Comparison of ENCODE assay signal across 8 mouse cellular contexts in genomic region chr12:86834416-86834772, GRCm38 (mm10). TPM values are rescaled to one million over a fixed set of nuclear protein-coding genes. Genes with fewer than 3 reads are reported as not detected.
DNase-seq lines count a peak whose midpoint lies in the region; ATAC-seq and TF ChIP-seq lines count a peak whose summit lies in the region.

No protein-coding gene starts in this region.

- no peak for TF ChIP-seq CTCF in midbrain, postnatal 0 days (IDR thresholded peaks at IDR 0.05)

- no peak overlapping the region for H3K4me2 ChIP-seq in heart, embryonic 14.5 days (ENCODE audit: low read length)
- H3K4me2 ChIP-seq in myocyte (ENCODE audit: low read depth): peak overlapping the region; percentile 89
- no peak overlapping the region for H3K4me2 ChIP-seq in hindbrain, embryonic 14.5 days (replicated peaks)
- no peak overlapping the region for H3K4me2 ChIP-seq in midbrain, postnatal 0 days (ENCODE audit: low read depth, low read length, poor library complexity, severe bottlenecking)

- no peak overlapping the region for H3K4me3 ChIP-seq in heart, embryonic 14.5 days (ENCODE audit: control insufficient read depth in 1 of 2, insufficient read depth in 1 of 2, low read depth in 1 of 2, low read length in 2 of 2)
- H3K4me3 ChIP-seq in myocyte: no peak overlapping the region
- no peak overlapping the region for H3K4me3 ChIP-seq in hindbrain, embryonic 14.5 days (replicated peaks; ENCODE audit: low read length)
- H3K4me3 ChIP-seq in midbrain, postnatal 0 days (ENCODE audit: low read depth, low read length): no peak overlapping the region

- no peaks in the 10 kb centered on the region for H3K79me2 ChIP-seq in myocyte (ENCODE audit: control insufficient read depth, insufficient read depth)

- no peaks in the 10 kb centered on the region for H3K36me3 ChIP-seq in heart, embryonic 14.5 days (ENCODE audit: control insufficient read depth, insufficient read depth, low read length)
- H3K36me3 ChIP-seq in myocyte (ENCODE audit: control insufficient read depth, insufficient read depth): no peaks in the 10 kb centered on the region
- no peaks in the 10 kb centered on the region for H3K36me3 ChIP-seq in hindbrain, embryonic 14.5 days (replicated peaks; ENCODE audit: control insufficient read depth, insufficient read depth)
- no peaks in the 10 kb centered on the region for H3K36me3 ChIP-seq in midbrain, postnatal 0 days (ENCODE audit: insufficient read depth, low read length)

- WGBS in heart, embryonic 14.5 days: 35% methylated on average over 3 of the region's 3 CpGs
- 84% methylated on average over 3 of the region's 3 CpGs for WGBS in hindbrain, embryonic 14.5 days
- 82% methylated on average over 3 of the region's 3 CpGs for WGBS in midbrain, postnatal 0 days

- H3K9ac ChIP-seq in heart, embryonic 14.5 days (ENCODE audit: low read length): no peak overlapping the region; the same call in 1 of the 2 replicates
- no peak overlapping the region for H3K9ac ChIP-seq in hindbrain, embryonic 14.5 days
- H3K9ac ChIP-seq in midbrain, postnatal 0 days (replicated peaks; ENCODE audit: low read length, poor library complexity, severe bottlenecking): no peak overlapping the region

- no peaks in the 10 kb centered on the region for H3K27me3 ChIP-seq in heart, embryonic 14.5 days (ENCODE audit: control insufficient read depth, insufficient read depth, low read length)
- H3K27me3 ChIP-seq in myocyte (ENCODE audit: control insufficient read depth, insufficient read depth, insufficient read length): no peaks in the 10 kb centered on the region
- no peaks in the 10 kb centered on the region for H3K27me3 ChIP-seq in hindbrain, embryonic 14.5 days (ENCODE audit: control insufficient read depth, insufficient read depth, low read length)
- no peaks in the 10 kb centered on the region for H3K27me3 ChIP-seq in midbrain, postnatal 0 days (ENCODE audit: insufficient read depth, low read length)

- peak; percentile 42 for TF ChIP-seq POLR2A in myocyte (IDR thresholded peaks at IDR 0.05; ENCODE audit: insufficient read length, low read depth)

- peaks cover 55 to 74% of the 10 kb centered on the region in 2 experiments for H3K4me1 ChIP-seq in heart, embryonic 14.5 days (ENCODE audit: control insufficient read depth in 2 of 2, insufficient read depth in 2 of 2, low read length in 2 of 2)
- H3K4me1 ChIP-seq in hindbrain, embryonic 14.5 days (replicated peaks; ENCODE audit: control insufficient read depth, insufficient read depth, low read length): peaks cover 21% of the 10 kb centered on the region
- H3K4me1 ChIP-seq in midbrain, postnatal 0 days (ENCODE audit: insufficient read depth, low read length): peaks cover 14% of the 10 kb centered on the region

- no peaks in the 10 kb centered on the region for H3K9me3 ChIP-seq in heart, embryonic 14.5 days (ENCODE audit: control insufficient read depth, low read length)
- H3K9me3 ChIP-seq in hindbrain, embryonic 14.5 days (ENCODE audit: control insufficient read depth, low read length): no peaks in the 10 kb centered on the region
- H3K9me3 ChIP-seq in midbrain, postnatal 0 days (ENCODE audit: low read length): no peaks in the 10 kb centered on the region

- peak overlapping the region; percentile 92 to 96 for H3K27ac ChIP-seq in heart, embryonic 14.5 days (replicated peaks in 1 of 2; ENCODE audit: control insufficient read depth in 1 of 2, insufficient read depth in 1 of 2, low read depth in 2 of 2, low read length in 2 of 2)
- H3K27ac ChIP-seq in hindbrain, embryonic 14.5 days: no peak overlapping the region
- H3K27ac ChIP-seq in midbrain, postnatal 0 days (ENCODE audit: low read depth, low read length): no peak overlapping the region

- ATAC-seq in heart, embryonic 14.5 days (ENCODE audit: insufficient number of reproducible peaks, insufficient read depth, low FRiP score, low read depth): no peak
- ATAC-seq in hindbrain, embryonic 14.5 days (ENCODE audit: low FRiP score): no peak
- ATAC-seq in midbrain, postnatal 0 days (ENCODE audit: low FRiP score): no peak

- DNase-seq in heart, adult 11 months: peak; percentile 96
- DNase-seq in heart, postnatal 4 days: no peak
- DNase-seq in CD8-positive naive resting alpha-beta T cell, adult 2 months (ENCODE audit: low read depth in 2 of 2, low spot score in 2 of 2): peak; percentile 58 to 63
- DNase-seq in hindbrain, embryonic 14.5 days (ENCODE audit: low spot score): no peak
- no peak for DNase-seq in layer of hippocampus, adult 18-20 months (ENCODE audit: low spot score in 2 of 2)
- no peak for DNase-seq in midbrain, postnatal 0 days (ENCODE audit: low spot score)

- H3ac ChIP-seq in myocyte (ENCODE audit: control insufficient read depth, insufficient read length): no peak overlapping the region

TF ChIP-seq in myocyte, 11 proteins besides CTCF, POLR2A, EP300 and RAD21:
- TF ChIP-seq SRF (IDR thresholded peaks at IDR 0.05; ENCODE audit: control insufficient read depth, insufficient read length, low read depth): no peak
- peak; percentile 35 to 92 (median 87) for TF ChIP-seq MYOD1 (IDR thresholded peaks at IDR 0.05; ENCODE audit: control insufficient read depth in 1 of 3, insufficient read length in 2 of 3, low read depth in 2 of 3)
- TF ChIP-seq MYOG (IDR thresholded peaks at IDR 0.05; ENCODE audit: control insufficient read depth in 1 of 3, insufficient read depth in 1 of 3, insufficient read length in 2 of 3, low read depth in 2 of 3): peak in 1 of 3 experiments; percentile 56
TF ChIP-seq in myocyte: peak in this region for 2.

RNA-seq across cellular contexts. Expression of gene Irf2bpl, which starts 50.2 kb away (rescaled TPM):
- 10 to 100 TPM; 85.8 to 86.2 TPM for total RNA-seq in heart, postnatal 4 days (2021)
- polyA plus RNA-seq in heart, embryonic 14.5 days (2014; fragmentation: Nextera tagmentation; extraction: Ambion mirVana): 32.8 and 36.1 TPM in 2 replicates
- 59.1 TPM for polyA plus RNA-seq in myocyte (2012; fragmentation: generic; extraction: Trizol)
- polyA plus RNA-seq in hindbrain, embryonic 14.5 days (2014; fragmentation: Nextera tagmentation; extraction: Ambion mirVana): 64.5 and 65.5 TPM in 2 replicates
- 10 to 100 TPM; 76.4 to 76.9 TPM for total RNA-seq in layer of hippocampus, adult 18-20 months (2021)
- 171 and 191 TPM in 2 replicates for total RNA-seq in midbrain, postnatal 0 days (2014; rRNA removed)
- polyA plus RNA-seq in midbrain, postnatal 0 days (2015; fragmentation: Nextera tagmentation; extraction: Ambion mirVana): 74.2 and 86.2 TPM in 2 replicates

Comparison
In these comparisons a context has a peak if more than half of its experiments do, and no peak if none do; other contexts are left out.
1. DNase-seq: peak in heart, adult 11 months (single experiment) and CD8-positive naive resting alpha-beta T cell, adult 2 months (2 of 2); none in heart, postnatal 4 days (single experiment), hindbrain, embryonic 14.5 days (single experiment), layer of hippocampus, adult 18-20 months (0 of 2) and midbrain, postnatal 0 days (single experiment).
2. H3K27ac ChIP-seq: peak in heart, embryonic 14.5 days (2 of 2); none in hindbrain, embryonic 14.5 days (single experiment) and midbrain, postnatal 0 days (single experiment).